Mouse (Mus musculus) ES-CJ7 (cell line): ENCODE results near the gene Gm7361.
A peak's percentile ranks its signal among the peaks of the same experiment; 100 is the strongest.
"Not testable (repeated sequence)": the region's sequence is repeated elsewhere in the genome, so short reads cannot be mapped to it uniquely, and the experiment has no call there.

Experiments used
- DNase-seq: peaks from one replicate; pipeline ENCODE4 v3.0.0; 2011; ENCODE audit warnings: low read depth, low spot score

Gene Gm7361

DNA sequence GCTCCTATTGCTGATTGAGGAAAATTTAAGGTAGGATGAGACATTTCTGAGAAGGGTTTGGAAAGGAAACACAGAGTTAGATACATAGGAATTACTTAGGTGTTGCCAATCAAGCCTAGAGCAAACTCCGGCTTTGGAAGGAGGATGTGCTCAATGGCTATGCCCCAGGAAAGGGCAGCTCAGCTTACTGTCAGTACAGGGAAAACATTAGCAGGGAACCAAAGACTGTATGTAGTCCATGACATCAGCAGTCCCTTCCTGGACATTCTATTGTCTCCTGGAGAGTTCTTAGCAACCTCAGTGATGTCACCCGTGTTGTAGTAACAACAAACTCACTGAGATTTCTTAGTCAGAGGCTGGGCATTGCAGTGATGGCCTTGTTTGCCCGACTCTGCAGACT, at the start of gene Gm7361:
Gm7361 (plus strand) TSS at position 301 of the 400 bp plus-strand sequence.
- not testable (repeated sequence) for DNase-seq

DNA sequence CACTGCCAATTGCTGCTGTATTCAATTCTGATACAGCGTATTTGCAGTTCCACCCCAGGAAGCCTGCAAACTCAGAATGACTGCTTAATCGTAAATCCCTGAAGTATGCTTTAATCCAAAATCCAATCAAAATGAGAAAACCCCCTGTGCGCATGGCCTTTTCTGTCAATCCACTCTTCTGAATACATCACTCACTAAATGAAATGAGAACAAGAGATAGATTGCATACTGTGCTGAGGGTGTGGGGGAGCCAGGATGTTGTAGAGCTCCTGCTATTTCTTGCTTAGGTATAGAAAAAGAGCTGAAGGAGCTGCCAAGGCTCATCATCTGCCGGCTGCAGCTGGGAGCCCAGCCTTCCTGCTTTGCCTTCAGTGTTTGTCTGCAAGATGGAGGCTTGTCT, 46.5 kb upstream of the Gm7361 start:
- DNase-seq: no peak

DNA sequence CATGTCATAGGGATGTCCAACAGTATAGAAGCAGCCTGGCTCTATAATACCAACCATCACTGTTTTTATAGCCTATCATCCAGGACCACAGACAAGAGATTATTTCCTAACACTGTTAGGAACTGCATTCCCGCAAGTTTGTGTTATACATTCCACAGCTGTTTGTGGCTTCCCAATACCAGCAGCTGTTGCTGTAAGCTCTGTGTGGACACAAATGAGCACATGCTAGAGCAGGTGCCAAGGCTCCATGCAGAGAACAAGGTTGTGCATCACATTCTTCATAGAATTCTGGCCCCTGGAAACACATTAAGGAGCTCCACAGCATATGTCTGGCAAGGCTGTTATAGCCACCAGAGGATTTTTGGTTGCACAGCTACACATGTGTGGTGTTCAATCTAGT, 35.4 kb upstream of the Gm7361 start:
- DNase-seq: no peak

- DNase-seq: not testable (repeated sequence)
Observed at GRCm38 (mm10) chr5:26266656-26267055, 9.2 kb downstream of the Gm7361 start.

DNA sequence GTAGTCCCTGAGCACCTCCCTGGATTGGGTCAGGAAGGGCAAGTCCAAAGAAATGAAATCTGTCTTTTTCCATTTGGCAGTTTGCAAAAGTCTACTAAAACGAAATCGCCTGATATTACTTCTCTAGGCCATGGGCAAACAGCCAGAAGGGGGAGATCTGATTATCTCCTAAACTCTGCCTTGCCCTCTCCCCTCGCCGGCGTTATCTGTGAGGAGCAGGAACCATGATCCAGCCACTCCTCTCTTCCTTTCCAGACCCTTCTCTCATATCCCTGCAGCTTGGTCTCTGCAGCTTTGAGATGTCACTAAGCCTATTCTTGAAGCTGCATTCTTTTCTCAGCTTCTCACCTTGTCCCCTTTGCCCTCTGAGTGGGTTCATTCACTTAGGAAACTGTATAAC, 22.9 kb downstream of the Gm7361 start:
- DNase-seq: no peak

GRCm38 (mm10) chr5:26281717-26282116, 24.2 kb downstream of the Gm7361 start:
- no peak for DNase-seq

DNA sequence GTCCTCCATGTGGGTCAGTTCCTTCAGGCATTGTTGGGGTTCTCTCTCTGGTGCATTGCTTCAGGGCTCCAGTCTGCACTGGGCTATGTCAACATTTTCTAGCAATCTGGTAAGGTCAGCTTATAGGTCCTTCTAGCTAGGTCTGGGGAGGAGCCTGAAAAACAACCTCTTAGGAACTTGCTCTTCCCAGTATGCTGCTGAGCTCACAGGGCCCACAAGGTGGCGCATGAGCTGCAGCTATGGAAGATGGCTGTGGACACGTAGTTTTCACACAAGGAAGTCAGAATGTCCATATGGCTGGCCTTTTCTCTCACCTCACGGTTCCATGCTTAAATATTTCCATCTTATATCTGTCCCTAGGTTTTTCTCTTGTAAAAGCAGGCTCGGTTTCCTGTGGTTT, 24.8 kb downstream of the Gm7361 start:
- peak; percentile 79 for DNase-seq

DNA sequence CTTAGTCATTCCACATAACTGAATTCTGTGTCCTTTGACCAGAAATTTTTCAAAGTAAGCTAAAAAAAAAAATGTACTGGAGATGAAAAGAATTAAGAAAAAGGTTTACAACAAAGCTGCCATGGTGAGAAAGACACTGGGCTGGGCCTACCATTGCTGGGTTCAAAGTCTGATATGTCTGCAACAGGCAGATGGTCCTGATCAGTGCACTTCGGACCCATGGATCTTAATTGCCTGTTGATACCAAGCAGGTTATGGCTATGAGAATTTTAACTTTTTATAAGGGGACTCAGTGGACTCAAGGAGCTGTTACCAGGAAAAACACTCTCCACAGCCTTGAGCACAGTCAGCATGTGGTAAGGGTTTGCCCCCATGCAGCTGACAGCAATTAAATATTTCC, 25.9 kb downstream of the Gm7361 start:
- no peak for DNase-seq

- DNase-seq: no peak
Observed at GRCm38 (mm10) chr5:26291621-26292020, 34.1 kb downstream of the Gm7361 start.

- DNase-seq: no peak
Observed at GRCm38 (mm10) chr5:26293258-26293657, 35.8 kb downstream of the Gm7361 start.
